Mouse (Mus musculus) T-cell, adult 2 months (primary cell): ENCODE results near the gene Vamp8.

ENCODE experiments used
- DNase-seq: peaks from one replicate; pipeline ENCODE4 v3.0.0; 2022; ENCODE audit warnings: low spot score

Gene Vamp8

DNA sequence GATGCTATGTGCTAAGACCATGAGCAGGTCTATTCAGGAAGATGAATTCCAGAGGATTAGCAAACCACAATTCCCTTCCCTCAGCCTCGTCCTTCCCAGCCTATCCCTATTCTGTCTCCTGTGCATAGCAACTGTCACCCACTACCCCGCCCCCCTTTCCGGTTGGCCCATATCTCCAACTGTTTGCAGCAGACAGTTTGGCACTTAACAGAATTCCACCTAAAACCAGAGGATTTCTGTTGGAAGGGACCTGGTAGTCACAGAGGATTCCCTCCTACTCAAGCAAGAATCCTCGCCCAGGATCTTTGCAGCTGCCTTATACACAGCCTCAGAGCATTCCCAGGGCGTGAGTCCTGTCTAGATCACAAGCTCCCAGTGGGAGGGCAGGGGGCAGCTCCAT is 19.4 kb downstream of the Vamp8 start:
- no peak for DNase-seq

DNA sequence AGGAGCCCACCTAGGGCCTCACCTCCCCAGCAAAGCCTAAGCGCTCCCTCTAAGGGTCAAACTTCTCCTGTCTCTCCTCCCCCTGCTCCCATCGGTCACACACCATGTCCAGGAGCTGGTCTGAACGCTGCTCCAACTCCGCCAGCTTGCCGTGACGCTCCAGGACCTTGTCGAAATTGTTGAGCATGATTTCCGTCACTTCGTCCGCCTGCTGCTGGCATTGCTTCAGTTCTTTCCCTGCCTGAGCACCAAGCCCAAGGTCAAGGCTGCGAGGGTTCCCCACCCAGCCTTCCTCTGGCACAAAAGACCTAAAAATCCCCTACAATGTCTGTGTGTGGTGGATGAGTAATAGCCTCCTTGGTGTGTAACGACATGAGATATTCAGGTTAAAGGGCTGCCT is 20.4 kb downstream of the Vamp8 start:
- DNase-seq, result no peak

DNA sequence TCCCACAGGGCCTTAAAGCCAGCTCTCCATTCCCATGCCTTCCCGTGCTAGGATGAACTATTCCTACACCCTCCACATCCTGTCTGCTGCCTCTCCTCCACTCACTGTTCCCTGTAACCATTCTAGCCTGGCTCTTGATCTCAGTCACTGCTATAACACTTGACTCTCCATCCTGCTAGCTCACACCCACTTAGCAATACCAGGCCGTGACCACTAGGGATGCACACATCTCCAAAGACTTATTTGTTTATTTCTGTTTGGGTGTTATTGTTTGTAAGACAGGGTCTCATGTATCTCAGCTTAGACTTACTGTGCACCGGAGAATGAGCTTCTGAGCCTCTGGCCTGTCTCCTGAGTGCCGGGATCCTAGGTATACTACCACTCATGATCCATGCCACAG is 20.9 kb downstream of the Vamp8 start:
- no peak for DNase-seq

DNA sequence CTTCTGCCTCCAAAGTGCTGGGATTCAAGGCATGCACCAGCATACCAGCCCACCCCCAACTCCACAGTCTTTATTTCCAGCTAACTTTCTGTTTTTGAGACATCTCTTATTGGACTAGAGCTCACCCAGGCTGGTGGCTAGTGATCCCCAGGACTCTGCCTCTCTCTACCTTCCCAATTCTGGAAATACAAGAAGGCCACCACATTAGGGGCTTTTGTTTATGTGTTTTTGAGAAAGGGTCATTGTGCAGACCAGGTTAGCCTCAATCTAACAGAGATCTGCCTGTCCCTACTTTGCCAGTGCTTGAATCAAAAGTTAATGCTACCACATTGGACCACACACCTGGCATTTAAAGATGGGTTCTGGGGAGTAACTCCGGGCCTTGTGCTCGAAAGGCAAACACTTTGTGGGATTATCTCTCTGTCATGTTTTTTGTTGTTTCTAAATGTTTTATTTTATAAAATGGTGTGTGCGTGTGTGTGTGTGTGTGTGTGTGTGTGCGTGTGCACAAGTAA is 23.0 kb downstream of the Vamp8 start:
- no peak for DNase-seq

DNA sequence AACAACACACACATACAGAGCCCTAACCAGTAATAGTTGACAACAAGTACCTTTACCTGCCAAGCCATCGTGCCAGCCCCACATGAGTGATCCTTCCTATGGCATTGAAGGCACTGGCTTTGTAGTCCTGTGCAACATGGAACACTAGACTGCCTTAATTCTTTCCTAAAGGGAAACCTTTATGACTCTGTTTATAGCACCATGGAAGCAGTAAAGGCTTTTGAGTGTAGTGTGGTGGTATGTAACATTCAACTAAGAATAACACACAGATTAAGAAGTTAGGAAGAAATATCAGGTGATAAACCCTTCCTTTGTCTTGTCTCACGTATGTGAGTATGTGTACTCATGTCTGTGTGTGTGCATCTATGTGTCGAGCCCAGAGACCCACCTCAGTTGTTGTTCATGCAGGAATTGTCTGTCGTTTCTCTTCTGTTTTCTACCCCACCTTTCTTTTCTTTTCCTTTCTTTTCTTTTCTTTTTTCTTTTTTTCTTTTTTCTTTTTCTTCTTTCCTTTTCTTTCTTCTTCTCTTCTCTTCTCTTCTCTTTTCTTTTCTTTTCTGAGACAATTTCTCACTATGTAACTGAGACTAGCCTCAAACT is 23.6 kb downstream of the Vamp8 start, which contains the start of gene Rnf181:
Gene Rnf181 (minus strand): TSS at position 113 of the 600 bp plus-strand sequence.
- DNase-seq, result no peak

DNA sequence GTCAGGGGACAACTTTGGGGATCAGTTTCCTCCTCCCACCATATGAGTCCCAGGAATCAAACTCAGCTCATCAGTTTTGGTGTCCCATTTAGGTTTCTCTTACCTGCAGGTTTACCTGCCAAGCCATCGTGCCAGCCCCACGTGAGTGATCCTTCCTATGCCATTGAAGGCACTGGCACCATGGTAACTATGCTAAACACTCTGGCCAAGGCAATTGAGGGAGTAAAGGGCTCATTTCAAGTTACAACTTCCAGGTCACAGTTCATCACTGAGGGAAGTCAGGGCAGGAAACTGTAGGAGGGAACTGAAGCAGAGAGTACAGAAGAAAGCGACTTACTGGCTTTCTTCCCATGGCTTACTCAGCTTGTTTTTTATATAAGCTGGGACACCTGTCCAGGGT is 24.2 kb downstream of the Vamp8 start:
- no peak for DNase-seq

DNA sequence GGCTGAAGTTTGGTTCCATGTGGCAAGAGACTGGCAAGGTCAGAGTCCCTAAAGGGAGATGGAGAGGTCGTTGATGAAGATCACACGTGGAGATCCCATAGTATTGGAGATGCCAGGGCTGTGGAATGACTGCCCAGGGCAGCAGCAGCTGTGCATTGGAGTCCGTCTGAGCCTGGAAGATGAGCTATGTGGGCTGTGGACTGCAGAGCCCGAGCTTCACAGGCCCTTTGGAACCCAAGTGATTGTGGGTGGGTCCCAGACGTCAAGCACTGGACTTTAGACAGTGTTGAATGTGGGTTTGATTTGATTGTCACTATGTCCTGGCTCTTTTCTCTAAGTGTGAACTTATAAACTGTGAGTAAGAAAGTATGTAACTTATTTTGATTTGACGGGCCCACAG is 25.5 kb downstream of the Vamp8 start:
- DNase-seq, result no peak

DNA sequence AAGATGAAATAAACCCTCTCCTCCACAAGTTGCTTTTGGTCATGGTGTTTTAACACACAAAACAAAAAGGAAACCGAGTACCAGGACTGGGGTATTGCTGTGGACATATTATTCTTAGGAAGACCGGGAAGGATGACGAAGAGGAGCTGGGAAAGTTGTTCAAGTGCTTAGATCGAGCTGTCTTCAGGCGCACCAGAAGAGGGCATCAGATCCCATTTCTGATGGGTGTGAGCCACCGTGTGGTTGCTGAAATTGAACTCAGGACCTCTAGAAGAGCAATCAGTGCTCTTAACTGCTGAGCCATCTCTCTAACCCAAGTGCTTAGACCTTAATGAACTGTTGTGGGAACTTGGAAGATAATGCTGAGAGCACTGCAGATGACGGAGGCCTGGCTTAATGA is 26.5 kb downstream of the Vamp8 start:
- no peak for DNase-seq

DNA sequence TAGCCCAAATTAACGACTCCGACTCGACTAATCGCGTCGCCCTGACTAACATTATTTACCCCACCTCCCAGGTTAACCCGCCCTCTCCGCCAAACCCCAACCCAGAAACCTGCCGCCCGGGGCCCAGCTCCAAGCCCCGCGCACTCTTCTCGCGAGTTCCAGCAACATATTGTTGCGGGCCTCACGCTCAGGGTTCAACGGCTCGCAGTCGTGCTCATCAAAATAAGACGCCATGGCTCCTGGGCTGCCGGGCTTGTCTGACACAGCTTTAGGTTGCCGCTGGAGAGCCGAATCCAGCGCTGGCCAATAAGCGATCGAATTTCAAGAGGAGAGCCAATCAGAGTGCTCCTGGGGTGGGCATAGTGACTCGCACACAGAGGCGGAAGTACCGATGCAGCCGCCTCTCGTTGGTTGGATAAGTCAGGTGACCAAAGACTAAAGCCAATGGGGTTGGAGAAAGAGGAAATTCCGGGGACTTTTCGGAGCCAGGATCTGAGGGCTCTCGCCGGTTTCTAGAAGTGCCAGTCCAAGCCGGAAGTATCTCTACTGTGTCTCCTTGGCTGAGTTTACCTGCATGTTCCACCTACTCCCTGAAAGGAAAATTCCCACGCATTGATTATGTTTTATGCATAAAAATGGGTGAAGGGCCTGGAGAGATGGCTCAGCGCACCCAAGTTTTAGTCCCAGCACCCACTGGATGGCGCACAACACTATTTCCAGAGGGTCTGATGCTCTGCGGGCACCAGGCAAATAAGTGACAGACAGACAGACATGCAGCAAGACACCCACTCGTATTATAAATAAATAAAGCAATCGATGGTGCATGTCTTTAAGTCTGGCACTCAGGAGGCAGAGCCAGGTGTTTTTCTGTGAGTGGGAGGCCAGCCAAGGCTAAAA is 28.1 kb downstream of the Vamp8 start:
- DNase-seq, result peak; percentile 97

DNA sequence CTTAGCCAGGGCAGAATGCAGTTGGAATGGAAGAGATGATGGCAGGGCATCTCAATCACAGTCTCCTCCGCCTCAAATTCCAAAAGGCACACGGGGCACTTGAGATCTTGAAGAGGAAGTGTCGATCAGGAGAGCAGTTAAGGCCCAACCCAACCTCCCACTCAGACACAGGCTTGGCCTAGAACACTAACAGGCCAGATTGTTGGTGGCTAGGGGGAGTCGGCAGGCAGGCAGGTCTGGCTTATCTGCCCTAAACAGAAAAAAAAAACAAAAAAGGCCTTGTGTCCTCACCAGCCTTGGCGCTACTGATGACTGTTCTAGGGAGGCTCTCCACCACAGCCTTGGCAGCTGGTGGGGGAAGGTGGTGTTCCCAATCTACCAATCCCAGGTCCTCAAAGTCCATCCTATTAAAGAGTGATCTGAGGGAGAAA is 29.4 kb downstream of the Vamp8 start:
- no peak for DNase-seq

DNA sequence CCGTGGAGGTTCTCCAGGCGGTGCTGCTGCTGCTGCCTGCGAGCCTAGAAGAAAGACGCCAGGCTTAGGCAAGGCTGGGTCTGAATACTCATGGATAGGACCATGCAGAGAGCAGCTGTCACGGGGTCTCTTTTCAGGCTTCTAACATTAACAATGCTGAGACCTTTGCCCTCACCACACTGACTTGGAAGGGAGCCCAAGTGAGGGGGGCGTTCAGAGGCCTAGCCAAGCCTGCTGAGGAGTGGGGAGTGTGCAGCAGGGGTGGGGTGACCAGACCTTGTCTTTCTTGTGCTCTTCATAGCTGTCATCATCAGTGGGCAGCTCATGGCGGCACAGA is 29.9 kb downstream of the Vamp8 start:
- no peak for DNase-seq

DNA sequence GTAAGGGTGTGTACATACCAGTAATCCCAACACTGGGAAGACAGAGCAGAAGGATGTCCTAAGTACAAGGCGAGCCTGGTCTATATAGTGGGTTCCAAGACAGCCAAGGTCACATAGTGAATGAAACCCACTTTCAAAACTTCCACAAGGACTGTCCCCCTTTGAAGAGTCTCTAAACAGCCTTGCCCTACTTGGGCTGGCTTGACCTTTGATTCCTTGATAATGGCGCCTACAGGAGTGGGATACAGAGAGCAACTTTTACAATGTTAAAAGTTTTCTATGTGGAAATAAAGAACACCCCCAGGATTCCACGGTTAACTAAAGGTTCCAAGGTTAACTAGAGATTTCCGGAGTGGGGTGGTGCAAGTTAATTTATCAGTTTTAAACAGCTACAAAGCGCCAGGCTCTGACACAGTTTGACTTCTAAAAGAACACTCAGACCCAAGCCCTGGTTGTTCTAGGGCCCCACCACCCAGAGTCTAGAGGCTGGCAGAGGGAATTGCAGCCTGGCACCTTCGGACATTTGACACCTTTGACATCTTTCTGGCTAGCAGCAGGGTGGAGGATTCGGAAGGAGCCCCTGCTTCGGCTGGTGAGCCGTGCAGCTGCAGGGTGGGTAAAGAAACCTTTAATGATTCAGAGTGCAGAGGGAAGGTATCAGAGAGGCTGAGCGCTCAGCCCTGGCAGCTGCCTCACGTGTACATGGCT is 30.5 kb downstream of the Vamp8 start:
- DNase-seq, result no peak

DNA sequence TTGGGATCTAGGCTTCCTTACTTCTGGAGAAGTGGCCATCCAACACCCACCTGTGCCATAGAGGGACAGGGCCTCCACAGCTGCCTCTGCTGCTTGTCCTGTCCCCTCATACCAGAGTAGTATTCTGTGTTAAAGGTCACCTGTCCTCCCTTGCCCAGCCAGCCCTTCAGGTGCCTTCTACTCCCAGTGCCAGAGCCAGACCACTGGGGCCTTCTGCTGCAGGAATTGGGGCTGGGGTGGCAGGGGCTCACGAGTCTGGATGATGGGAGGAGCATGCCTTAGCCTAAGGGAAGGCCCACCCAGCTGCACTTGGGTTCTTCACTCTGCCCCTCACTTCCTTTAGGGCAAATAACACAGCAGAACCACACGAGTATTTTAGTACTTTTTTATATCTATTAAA is 31.2 kb downstream of the Vamp8 start:
- no peak for DNase-seq

DNA sequence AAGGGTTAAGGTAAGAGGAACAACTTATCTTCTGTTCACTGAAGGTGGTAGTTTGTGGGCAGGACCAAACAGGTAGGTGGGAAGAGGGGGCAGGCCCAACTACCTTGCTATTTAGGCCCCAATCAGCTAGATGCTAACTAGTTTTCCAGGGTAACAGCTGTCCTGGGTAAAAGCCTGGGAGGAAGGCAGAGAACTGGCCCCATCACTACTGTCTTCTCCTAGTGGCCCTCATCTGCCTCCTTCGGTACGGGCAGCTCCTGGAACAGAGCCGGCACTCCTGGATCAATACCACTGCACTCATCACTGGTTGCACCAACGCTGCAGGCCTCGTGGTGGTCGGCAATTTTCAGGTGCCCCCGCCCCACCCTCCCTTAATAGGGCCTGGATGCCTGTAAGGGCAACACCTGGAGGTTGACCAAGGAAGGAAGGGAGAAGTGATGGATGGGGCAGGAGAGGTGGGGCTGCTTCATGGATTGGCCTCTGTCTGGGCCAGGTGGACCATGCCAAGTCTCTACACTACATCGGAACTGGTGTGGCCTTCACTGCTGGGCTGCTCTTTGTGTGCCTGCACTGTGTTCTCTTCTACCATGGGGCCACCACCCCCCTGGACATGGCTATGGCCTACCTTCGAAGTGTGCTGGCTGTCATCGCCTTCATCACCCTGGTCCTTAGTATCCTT is 32.3 kb downstream of the Vamp8 start:
- DNase-seq, result no peak

DNA sequence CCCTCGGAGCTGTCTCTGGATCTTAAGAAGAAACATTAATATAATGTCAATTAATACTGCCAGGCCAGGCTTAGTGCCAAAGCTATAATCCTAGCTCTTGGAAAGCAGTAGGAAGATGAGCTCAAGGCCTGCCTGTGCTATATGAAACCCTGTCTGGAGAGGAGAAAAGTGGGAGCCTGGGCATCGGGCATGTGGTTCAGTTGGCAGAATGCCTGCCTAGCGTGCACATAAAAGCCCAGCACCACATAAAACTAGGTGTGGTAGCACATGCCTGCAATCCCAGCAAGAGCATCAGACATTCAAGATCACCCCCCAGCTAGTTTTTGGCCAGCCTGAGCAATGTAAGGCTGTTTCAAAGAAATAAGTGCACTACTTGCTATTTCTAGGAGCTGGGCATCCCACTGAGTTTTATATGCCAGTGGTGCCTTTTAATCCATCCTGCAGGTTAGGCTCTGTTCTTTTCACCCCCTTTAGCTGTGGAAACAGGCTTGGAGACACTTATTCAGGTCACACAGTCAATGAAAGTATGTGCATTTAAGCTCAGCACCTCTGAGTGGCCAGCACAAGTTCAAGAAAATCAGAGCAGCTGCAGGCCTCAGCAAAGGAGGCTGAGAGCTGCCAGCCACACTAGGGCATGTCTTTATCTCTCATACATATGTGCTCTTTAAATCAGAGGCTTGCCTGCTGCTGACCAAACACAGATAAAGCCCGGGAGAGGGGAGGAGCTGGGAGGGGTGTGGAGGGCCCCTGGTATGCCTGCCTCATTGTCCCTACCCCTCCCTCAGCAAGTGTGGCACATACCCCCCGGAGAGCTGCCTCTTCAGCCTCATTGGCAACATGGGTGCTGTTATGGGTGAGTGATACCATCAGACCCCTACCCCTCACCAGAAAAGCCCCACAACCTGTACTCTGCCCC is 33.1 kb downstream of the Vamp8 start:
- no peak for DNase-seq

DNA sequence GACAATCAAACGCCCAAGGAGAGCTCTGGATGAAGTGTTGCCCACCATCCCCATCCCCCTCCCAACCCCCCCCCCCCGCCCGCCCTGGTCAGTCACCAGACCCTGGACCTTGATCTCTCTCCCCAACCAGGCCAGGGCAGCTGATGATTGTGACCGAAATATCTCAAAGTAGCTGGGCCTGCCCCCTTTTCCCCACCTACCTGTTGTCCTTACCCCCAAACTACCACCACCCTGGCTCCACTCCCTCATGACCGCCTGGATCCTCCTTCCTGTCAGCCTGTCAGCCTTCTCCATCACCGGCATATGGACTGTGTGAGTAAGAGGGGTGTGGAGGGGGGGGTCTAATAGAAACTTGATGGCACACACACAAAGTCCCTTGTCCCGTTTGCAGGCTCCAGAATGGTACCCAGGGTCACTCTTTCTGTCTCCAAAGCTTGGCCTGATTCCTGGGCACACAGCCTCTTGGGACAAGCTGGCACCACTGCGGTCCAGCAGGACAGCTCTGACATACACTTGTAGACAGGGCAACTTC is 34.4 kb downstream of the Vamp8 start:
- DNase-seq, result no peak

DNA sequence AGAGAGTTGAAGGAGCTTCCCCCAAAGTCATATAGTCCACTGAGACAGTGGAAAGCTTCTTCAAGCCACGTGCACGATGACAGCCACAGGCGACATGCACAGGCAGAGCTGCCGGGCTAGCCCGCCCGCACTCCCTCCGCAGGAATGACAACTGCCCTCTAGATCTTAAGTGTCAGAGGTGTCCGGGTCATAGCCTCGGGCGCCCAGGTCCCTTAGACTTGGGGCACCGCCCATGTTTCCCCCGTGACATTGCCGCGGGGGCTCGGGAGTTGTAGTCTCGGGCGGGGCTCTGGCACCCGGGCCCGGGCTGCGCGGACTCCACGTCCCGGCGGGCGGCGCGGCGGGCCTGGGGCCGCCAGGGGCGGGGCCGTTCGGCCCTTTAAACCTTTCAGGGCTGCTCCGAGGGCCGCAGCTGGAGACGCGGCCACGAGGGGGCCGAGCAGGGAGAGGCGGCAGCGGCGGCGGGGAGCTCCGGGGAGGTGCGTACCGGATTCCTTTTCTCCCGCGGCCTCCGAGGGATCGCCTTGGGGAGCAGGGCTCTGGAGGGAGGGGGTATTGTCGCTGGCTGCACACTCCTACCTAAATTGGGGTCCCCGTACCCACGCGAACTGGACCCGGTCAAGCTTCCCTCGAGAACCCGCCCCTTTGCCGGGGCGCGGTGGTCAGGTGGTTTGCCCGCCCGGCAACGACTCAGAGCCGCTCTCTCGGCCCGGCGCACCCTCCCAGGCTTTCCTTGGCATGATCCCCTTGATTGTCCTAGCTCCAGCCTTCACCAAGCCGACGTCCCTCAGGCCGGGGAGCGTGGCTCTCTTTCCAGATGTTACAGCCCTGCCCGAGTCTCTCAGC is 35.2 kb downstream of the Vamp8 start, which contains the start of gene Tmem150a:
Gene Tmem150a (plus strand): TSS at position 382 of the 846 bp plus-strand sequence.
- DNase-seq, result peak; percentile 34

DNA sequence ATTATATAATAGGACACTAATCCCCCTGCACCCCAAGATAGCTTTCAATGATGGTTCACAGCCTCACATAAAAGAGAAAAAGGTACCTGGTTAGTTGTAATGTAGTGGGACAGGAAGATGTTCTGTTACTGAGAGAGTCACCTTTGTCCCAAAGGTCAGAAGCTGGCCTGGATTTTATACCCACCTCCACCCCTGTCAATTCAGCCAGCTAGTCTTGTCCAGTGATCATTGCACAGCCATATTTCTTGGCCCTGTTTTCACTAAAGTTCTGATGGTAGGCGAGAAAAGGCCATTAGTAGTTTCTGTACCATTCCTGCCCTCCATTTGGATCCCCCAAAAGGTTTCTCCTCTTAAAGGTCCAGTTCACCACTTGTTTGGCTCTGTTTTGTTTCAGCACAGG is 36.5 kb downstream of the Vamp8 start:
- no peak for DNase-seq

DNA sequence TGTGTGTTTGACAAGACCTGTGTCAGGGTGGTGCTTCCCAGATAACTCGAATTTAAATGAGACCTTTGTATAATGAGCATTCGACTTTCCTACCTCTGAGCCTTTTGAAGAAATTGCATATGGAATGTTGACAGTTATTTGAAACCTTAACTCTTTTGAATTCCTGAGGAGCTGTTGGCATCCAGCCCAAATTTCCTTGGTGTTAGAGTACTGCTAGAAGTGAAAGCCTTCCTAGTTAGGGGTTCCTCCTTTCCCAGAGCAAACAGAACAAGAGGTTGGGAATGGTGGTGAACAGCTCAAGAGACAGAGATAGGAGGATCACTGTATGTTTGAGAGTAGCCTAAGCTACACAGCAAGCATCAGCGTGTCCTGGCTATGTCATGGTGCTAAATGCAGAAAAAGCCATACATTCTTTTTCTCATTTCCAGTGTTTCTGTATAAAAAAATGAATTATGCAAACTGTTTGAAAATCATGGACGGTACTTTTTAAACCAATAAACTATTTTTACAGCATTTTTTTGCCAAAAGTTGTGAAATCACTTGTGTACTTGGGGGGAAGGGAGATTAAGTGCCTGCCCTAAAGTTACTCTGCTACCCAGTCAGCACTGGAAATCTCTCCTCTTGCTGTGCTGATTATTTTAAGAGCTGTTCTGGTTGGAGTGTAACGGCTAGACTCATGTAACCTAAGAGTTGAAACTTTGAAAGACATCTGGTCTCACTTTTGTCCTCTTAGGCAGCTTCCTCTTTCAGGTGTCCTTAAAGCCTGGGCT is 37.7 kb downstream of the Vamp8 start:
- DNase-seq, result no peak
